Mouse (Mus musculus): Measurements from ENCODE around the gene Sohlh1. TPM values are rescaled to one million over a fixed set of nuclear protein-coding genes. Genes with fewer than 3 reads are reported as not detected.

Gene Sohlh1
- polyA plus RNA-seq, 1 experiment from 2014 or later, result not detected

DNA sequence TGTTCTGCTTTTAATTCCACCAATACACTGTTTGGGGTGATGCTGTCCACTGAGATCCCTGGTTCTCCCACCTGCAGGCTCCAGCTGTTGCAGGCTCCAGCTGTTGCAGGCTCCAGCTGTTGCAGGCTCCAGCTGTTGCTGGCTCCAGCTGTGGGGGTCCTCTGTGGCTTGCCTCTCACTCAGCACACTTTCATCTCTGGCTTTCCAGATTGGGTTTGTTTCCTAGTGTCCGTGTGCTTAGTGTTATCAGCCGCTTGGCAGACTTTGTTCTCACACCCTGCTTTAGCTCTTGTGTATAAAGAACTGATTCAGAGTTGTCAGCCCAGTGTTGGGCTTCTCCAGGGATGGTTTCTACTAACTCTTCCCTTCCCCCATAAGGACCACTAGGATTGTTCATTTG, 49.4 kb downstream of the Sohlh1 start:
- H3K36me3 ChIP-seq (ENCODE audit: insufficient read depth, low read length), result no peaks in the 10 kb centered on the region
- DNase-seq (ENCODE audit: low spot score), result no peak
- no peak for ATAC-seq
- H3K4me3 ChIP-seq (ENCODE audit: low read depth, low read length), result no peak overlapping the region
- no peak overlapping the region for H3K9ac ChIP-seq (replicated peaks; ENCODE audit: low read depth)
- no peak overlapping the region for H3K4me2 ChIP-seq (replicated peaks; ENCODE audit: low read depth, low read length)
- no peaks in the 10 kb centered on the region for H3K9me3 ChIP-seq (ENCODE audit: low read length)
- TF ChIP-seq EP300 (IDR thresholded peaks at IDR 0.05), result no peak
- TF ChIP-seq CTCF (IDR thresholded peaks at IDR 0.05), result no peak
- H3K27me3 ChIP-seq (replicated peaks; ENCODE audit: insufficient read depth, low read length), result no peaks in the 10 kb centered on the region
- H3K27ac ChIP-seq (ENCODE audit: low read length), result no peak overlapping the region
- H3K4me1 ChIP-seq (ENCODE audit: insufficient read depth, low read depth, low read length), result no peaks in the 10 kb centered on the region
- WGBS, result 21% methylated on average over 2 of the region's 2 CpGs

Other genes starting within 250 kb of the Sohlh1 start
- gene Rabl6, start 238.7 kb downstream of the Sohlh1 start, polyA plus RNA-seq (2015; fragmentation: Nextera tagmentation; extraction: Ambion mirVana), result 34.7 and 41.2 TPM in 2 replicates
- 0.38 and 0.44 TPM in 2 replicates for gene Ccdc183, start 229.6 kb downstream of the Sohlh1 start, polyA plus RNA-seq (2015; fragmentation: Nextera tagmentation; extraction: Ambion mirVana)
- gene Tmem141, start 225.2 kb downstream of the Sohlh1 start, polyA plus RNA-seq (2015; fragmentation: Nextera tagmentation; extraction: Ambion mirVana), result 26.0 and 29.9 TPM in 2 replicates
- 2.5 and 2.8 TPM in 2 replicates for gene Fcna, start 219.2 kb downstream of the Sohlh1 start, polyA plus RNA-seq (2015; fragmentation: Nextera tagmentation; extraction: Ambion mirVana)
- not detected in 2 replicates for gene Lcn8, start 194.1 kb downstream of the Sohlh1 start, polyA plus RNA-seq (2015; fragmentation: Nextera tagmentation; extraction: Ambion mirVana)
- gene Lcn5, start 189.3 kb downstream of the Sohlh1 start, polyA plus RNA-seq (2015; fragmentation: Nextera tagmentation; extraction: Ambion mirVana), result not detected in 2 replicates
- not detected in 2 replicates for gene Lcn6, start 170.5 kb downstream of the Sohlh1 start, polyA plus RNA-seq (2015; fragmentation: Nextera tagmentation; extraction: Ambion mirVana)
- gene Lcn10, start 164.5 kb downstream of the Sohlh1 start, polyA plus RNA-seq (2015; fragmentation: Nextera tagmentation; extraction: Ambion mirVana), result not detected in 2 replicates
- gene Obp2a, start 147.2 kb downstream of the Sohlh1 start, polyA plus RNA-seq (2015; fragmentation: Nextera tagmentation; extraction: Ambion mirVana), result not detected in 2 replicates
- 57.8 and 58.7 TPM in 2 replicates for gene Bmyc, start 140.5 kb downstream of the Sohlh1 start, polyA plus RNA-seq (2015; fragmentation: Nextera tagmentation; extraction: Ambion mirVana)
- gene Obp2b, start 110.2 kb downstream of the Sohlh1 start, polyA plus RNA-seq (2015; fragmentation: Nextera tagmentation; extraction: Ambion mirVana), result not detected in 2 replicates
- not detected in 2 replicates for gene Lcn3, start 81.7 kb downstream of the Sohlh1 start, polyA plus RNA-seq (2015; fragmentation: Nextera tagmentation; extraction: Ambion mirVana)
- not detected in 2 replicates for gene Lcn11, start 70.2 kb downstream of the Sohlh1 start, polyA plus RNA-seq (2015; fragmentation: Nextera tagmentation; extraction: Ambion mirVana)
- gene Gm13539, start 65.0 kb downstream of the Sohlh1 start, polyA plus RNA-seq (2015; fragmentation: Nextera tagmentation; extraction: Ambion mirVana), result 0.51 and 0.95 TPM in 2 replicates
- not detected in 2 replicates for gene Glt6d1, start 31.4 kb downstream of the Sohlh1 start, polyA plus RNA-seq (2015; fragmentation: Nextera tagmentation; extraction: Ambion mirVana)
- not detected in 2 replicates for gene Lcn9, start 24.1 kb downstream of the Sohlh1 start, polyA plus RNA-seq (2015; fragmentation: Nextera tagmentation; extraction: Ambion mirVana)
- gene Kcnt1, start 16.5 kb upstream of the Sohlh1 start, polyA plus RNA-seq (2015; fragmentation: Nextera tagmentation; extraction: Ambion mirVana), result 0.17 and 0.21 TPM in 2 replicates
- gene Camsap1, start 136.0 kb upstream of the Sohlh1 start, polyA plus RNA-seq (2015; fragmentation: Nextera tagmentation; extraction: Ambion mirVana), result 5.2 and 5.4 TPM in 2 replicates
- gene Ubac1, start 174.5 kb upstream of the Sohlh1 start, polyA plus RNA-seq (2015; fragmentation: Nextera tagmentation; extraction: Ambion mirVana), result 39.2 and 40.6 TPM in 2 replicates

Measured in lung, postnatal 0 days (tissue).